Mouse (Mus musculus) liver, postnatal 0 days (tissue): ENCODE measurements around the gene Cic. TPM values are rescaled to one million over a fixed set of nuclear protein-coding genes. Genes with fewer than 3 reads are reported as not detected.

ENCODE experiments used
- ATAC-seq: fragments of 200-750 bp; cut with Nextera tagmentation; 2 replicates; pipeline ENCODE4 v1.8.0; 2017; ENCODE audit warnings: mild to moderate bottlenecking, moderate library complexity
- DNase-seq: peaks from one replicate; pipeline ENCODE4 v3.0.0-alpha.2; 2016
- H3K27ac ChIP-seq: fragments of 300-500 bp; sonication (generic); 2 replicates; pipeline ENCODE4 v1.5.1; 2014; ENCODE audit warnings: antibody characterized with exemption, moderate library complexity, mild to moderate bottlenecking, low read depth
- H3K27me3 ChIP-seq: fragments of 300-500 bp; sonication (generic); 2 replicates; pipeline ENCODE4 v1.6.1; 2014; ENCODE audit warnings: low read length, control low read depth, mixed read lengths; ENCODE audit not compliant: insufficient read depth
- H3K36me3 ChIP-seq: fragments of 300-500 bp; sonication (generic); replicated peaks from 2 replicates; pipeline ENCODE4 v1.6.1; 2014; ENCODE audit warnings: mild to moderate bottlenecking, control low read depth, low read length, moderate library complexity, mixed read lengths; ENCODE audit not compliant: insufficient read depth
- H3K4me1 ChIP-seq: fragments of 300-500 bp; sonication (generic); 2 replicates; pipeline ENCODE4 v1.6.1; 2014; ENCODE audit warnings: antibody characterized with exemption, mild to moderate bottlenecking, control low read depth; ENCODE audit not compliant: insufficient read depth
- H3K4me2 ChIP-seq: fragments of 300-500 bp; sonication (generic); 2 replicates; pipeline ENCODE4 v1.6.1; 2014; ENCODE audit warnings: low read depth, mild to moderate bottlenecking, low read length, moderate library complexity, mixed read lengths
- H3K4me3 ChIP-seq: fragments of 300-500 bp; sonication (generic); 2 replicates; pipeline ENCODE4 v1.5.1; 2014; ENCODE audit warnings: low read depth, low read length
- H3K9ac ChIP-seq: fragments of 300-500 bp; sonication (generic); replicated peaks from 2 replicates; pipeline ENCODE4 v1.6.1; 2014; ENCODE audit warnings: mild to moderate bottlenecking, moderate library complexity
- H3K9me3 ChIP-seq: fragments of 300-500 bp; sonication (generic); 2 replicates; pipeline ENCODE4 v1.6.1; 2016; ENCODE audit warnings: mild to moderate bottlenecking, control low read depth, low read length, mixed read lengths
- CTCF ChIP-seq: sonication (generic); IDR thresholded peaks from 2 replicates; pipeline ENCODE4 v1.5.1; 2016; ENCODE audit warnings: antibody characterized with exemption, low read depth
- EP300 ChIP-seq: IDR thresholded peaks from 2 replicates; pipeline ENCODE4 v1.6.1; 2016; ENCODE audit warnings: antibody characterized with exemption, low read depth, mild to moderate bottlenecking
- WGBS: fragments of 180-500 bp; shearing (Covaris S2); extraction: QIAGEN DNeasy Blood & Tissue Kit; methylation state at CpG from one replicate; pipeline ENCODE4 v1.1.7; 2014; ENCODE audit not compliant: insufficient replicate concordance; 5-methylcytosine and 5-hydroxymethylcytosine counted together
- polyA plus RNA-seq: library from polyadenylated mRNA; unstranded; fragments of >200 nt; fragmentation: Nextera tagmentation; extraction: Ambion mirVana; gene quantifications from 2 replicates; pipeline ENCODE4 v1.2.1, GENCODE M21; 2015

The Cic gene
- polyA plus RNA-seq, 1 experiment from 2014 or later: 8.9 TPM

- peaks cover 62% of the 10 kb centered on the region for H3K36me3 ChIP-seq
- H3K9ac ChIP-seq: no peak overlapping the region
- no peak overlapping the region for H3K27ac ChIP-seq
- DNase-seq: no peak
- peaks cover 10% of the 10 kb centered on the region for H3K4me1 ChIP-seq
- WGBS: 63% methylated on average over 2 of the region's 2 CpGs
- ATAC-seq: no peak
- no peak overlapping the region for H3K4me2 ChIP-seq
- no peaks in the 10 kb centered on the region for H3K9me3 ChIP-seq
- H3K27me3 ChIP-seq: no peaks in the 10 kb centered on the region
- no peak overlapping the region for H3K4me3 ChIP-seq
- TF ChIP-seq CTCF: no peak
- no peak for TF ChIP-seq EP300
These were observed 34.4 kb upstream of the Cic start for GRCm38 (mm10) chr7:25233061-25233460.

- Histone ChIP-seq H3K4me2 (no peak overlapping the region), H3K9me3 (no peaks in the 10 kb centered on the region), H3K27me3 (no peaks in the 10 kb centered on the region), H3K4me3 (no peak overlapping the region), H3K9ac (no peak overlapping the region; the same call in 1 of the 2 replicates), H3K4me1 (peaks cover 10% of the 10 kb centered on the region), H3K27ac (no peak overlapping the region), H3K36me3 (peaks cover 37% of the 10 kb centered on the region)
- no peak for TF ChIP-seq CTCF
- no peak for TF ChIP-seq EP300
- 92% methylated on average over 5 of the region's 5 CpGs for WGBS
- ATAC-seq: no peak
- no peak for DNase-seq
These were observed 32.0 kb upstream of the Cic start for GRCm38 (mm10) chr7:25235526-25235925.

GRCm38 (mm10) chr7:25237249-25238014, 30.1 kb upstream of the Cic start, which contains the start of gene Gsk3a:
Gene Gsk3a, minus strand, starts transcription at chr7:25237851.
- Histone ChIP-seq H3K36me3 (peaks cover 19% of the 10 kb centered on the region), H3K27ac (peak within 1 kb of the TSS; percentile 76), H3K4me2 (peak within 1 kb of the TSS; percentile 79), H3K4me3 (peak within 1 kb of the TSS; percentile 94), H3K9me3 (no peaks in the 10 kb centered on the region), H3K27me3 (no peaks in the 10 kb centered on the region), H3K4me1 (peaks cover 10% of the 10 kb centered on the region), H3K9ac (peak within 1 kb of the TSS; percentile 98)
- no peak for TF ChIP-seq EP300
- TF ChIP-seq CTCF: 0 out of 2 replicates have a peak, but pooled peaks have one; percentile 1
- peak; percentile 98 for DNase-seq
- ATAC-seq: peak; percentile 83
- WGBS: under 1% methylated on average over 57 of the region's 76 CpGs

- Histone ChIP-seq H3K27ac (peak overlapping the region; percentile 76), H3K4me2 (peak overlapping the region; percentile 79), H3K9me3 (no peaks in the 10 kb centered on the region), H3K36me3 (peaks cover 14% of the 10 kb centered on the region), H3K9ac (peak overlapping the region; percentile 98), H3K4me1 (peaks cover 10% of the 10 kb centered on the region), H3K4me3 (peak overlapping the region; percentile 94), H3K27me3 (no peaks in the 10 kb centered on the region)
- peak; percentile 90 for ATAC-seq
- DNase-seq: peak; percentile 93
- TF ChIP-seq EP300 (peak; percentile 92), CTCF (0 out of 2 replicates have a peak, but pooled peaks have one; percentile 0)
- WGBS: under 1% methylated on average over 23 of the region's 23 CpGs
These were observed 29.3 kb upstream of the Cic start for GRCm38 (mm10) chr7:25238015-25238706.

GRCm38 (mm10) chr7:25238829-25239623, 28.5 kb upstream of the Cic start:
- Histone ChIP-seq H3K4me3 (peak overlapping the region; percentile 94), H3K4me1 (peaks cover 10% of the 10 kb centered on the region), H3K9ac (peak overlapping the region; percentile 49), H3K9me3 (no peaks in the 10 kb centered on the region), H3K27me3 (no peaks in the 10 kb centered on the region), H3K27ac (peak overlapping the region; percentile 76), H3K4me2 (peak overlapping the region; percentile 79), H3K36me3 (peaks cover 8% of the 10 kb centered on the region; the same call in 1 of the 2 replicates)
- WGBS: 2% methylated on average over 30 of the region's 30 CpGs
- DNase-seq (peak; percentile 85), ATAC-seq (peak; percentile 27)
- TF ChIP-seq CTCF: peak; percentile 87
- TF ChIP-seq EP300: no peak; the same call in 1 of the 2 replicates
